Mouse (Mus musculus) liver, embryonic 14.5 days (tissue): ENCODE data around the gene Krtap15. TPM values are rescaled to one million over a fixed set of nuclear protein-coding genes. Genes with fewer than 3 reads are reported as not detected.

Source experiments
- ATAC-seq: fragments of 200-750 bp; cut with Nextera tagmentation; 2 replicates; pipeline ENCODE4 v1.8.0; 2017; ENCODE audit warnings: moderate number of reproducible peaks, mild to moderate bottlenecking, moderate library complexity; ENCODE audit not compliant: insufficient read depth
- DNase-seq, 3 experiments: peaks; one replicate each; pipeline ENCODE4 v3.0.0-alpha.2; 2012 to 2013; ENCODE audit warnings: low read depth in 3 of 3, low spot score in 3 of 3
- H3K27ac ChIP-seq: fragments of 300-500 bp; sonication (generic); 2 replicates; pipeline ENCODE4 v1.5.1; 2014; ENCODE audit warnings: moderate library complexity, mild to moderate bottlenecking, control low read depth, inconsistent platforms
- H3K27me3 ChIP-seq: fragments of 300-500 bp; sonication (generic); 2 replicates; pipeline ENCODE4 v1.6.1; 2014; ENCODE audit warnings: mild to moderate bottlenecking, low read length, moderate library complexity; ENCODE audit not compliant: control insufficient read depth, insufficient read depth
- H3K36me3 ChIP-seq: fragments of 300-500 bp; sonication (generic); replicated peaks from 2 replicates; pipeline ENCODE4 v1.6.1; 2014; ENCODE audit warnings: low read depth; ENCODE audit not compliant: control insufficient read depth, insufficient read depth
- H3K4me1 ChIP-seq, 2 experiments: fragments of 200-500 bp in 1 of 2; fragments of 300-500 bp in 1 of 2; sonication (generic) in 1 of 2; replicated peaks; 2 replicates each; pipeline ENCODE4 v1.6.1; 2012 to 2014; ENCODE audit warnings: antibody characterized with exemption in 1 of 2, inconsistent platforms in 1 of 2, low read length in 1 of 2; ENCODE audit not compliant: control insufficient read depth in 2 of 2, insufficient read depth in 2 of 2
- H3K4me2 ChIP-seq: fragments of 300-500 bp; sonication (generic); 2 replicates; pipeline ENCODE4 v1.6.1; 2014; ENCODE audit warnings: low read depth, mild to moderate bottlenecking, control low read depth, moderate library complexity
- H3K4me3 ChIP-seq, 2 experiments: fragments of 200-500 bp in 1 of 2; fragments of 300-500 bp in 1 of 2; sonication (generic) in 1 of 2; 2 replicates each; pipeline ENCODE4 v1.5.1; 2012 to 2014; ENCODE audit warnings: low read depth in 2 of 2, low read length in 2 of 2, mild to moderate bottlenecking in 2 of 2, control low read depth in 1 of 2, inconsistent platforms in 1 of 2, moderate library complexity in 1 of 2; ENCODE audit not compliant: insufficient read depth in 1 of 2
- H3K9ac ChIP-seq: fragments of 300-500 bp; sonication (generic); replicated peaks from 2 replicates; pipeline ENCODE4 v1.6.1; 2014; ENCODE audit warnings: mild to moderate bottlenecking, control low read depth, moderate library complexity
- H3K9me3 ChIP-seq: fragments of 300-500 bp; sonication (generic); 2 replicates; pipeline ENCODE4 v1.6.1; 2016; ENCODE audit warnings: low read length, mixed read lengths; ENCODE audit not compliant: control insufficient read depth
- CTCF ChIP-seq: IDR thresholded peaks from 2 replicates; pipeline ENCODE4 v1.5.1; 2016; ENCODE audit warnings: antibody characterized with exemption, low read depth, control low read depth
- EP300 ChIP-seq: IDR thresholded peaks from 2 replicates; pipeline ENCODE4 v1.6.1; 2016; ENCODE audit warnings: antibody characterized with exemption, low read depth
- WGBS: fragments of 180-500 bp; shearing (Covaris S2); extraction: QIAGEN DNeasy Blood & Tissue Kit; methylation state at CpG from one replicate; pipeline ENCODE4 v1.1.7; 2014; ENCODE audit not compliant: insufficient replicate concordance; 5-methylcytosine and 5-hydroxymethylcytosine counted together
- polyA plus RNA-seq, 2 experiments: library from polyadenylated mRNA; depleted of rRNA in 1 of 2; stranded (reverse) in 1 of 2; unstranded in 1 of 2; fragments of >200 nt; fragmentation: Nextera tagmentation in 1 of 2; extraction: Ambion mirVana in 1 of 2; gene quantifications; 2 replicates each; pipeline versions ENCODE4 v1.2.1 to v1.2.3; 2012 to 2014

Gene Krtap15
- polyA plus RNA-seq, 2 experiments = not detected

DNA sequence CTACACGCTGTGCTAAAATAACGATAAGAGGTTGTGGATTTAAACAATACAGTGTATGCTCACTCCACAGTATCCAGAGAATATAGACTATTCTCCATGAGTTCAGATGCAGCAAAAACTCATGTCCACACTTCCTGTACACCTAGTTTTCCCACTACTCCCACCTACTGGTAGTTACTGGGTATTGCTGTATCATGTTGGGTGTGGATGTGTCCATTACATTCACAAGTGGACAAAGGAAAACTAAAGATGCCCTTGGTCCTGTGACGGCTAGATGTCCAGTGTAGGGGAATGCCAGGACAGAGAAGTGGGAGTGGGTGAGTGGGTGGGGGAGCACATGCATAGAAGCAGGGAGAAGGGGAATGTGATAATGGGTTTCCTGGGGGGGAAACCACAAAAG, 3.7 kb downstream of the Krtap15 start:
- DNase-seq = no peak
- no peaks in the 10 kb centered on the region for H3K9me3 ChIP-seq
- no peak for ATAC-seq

DNA sequence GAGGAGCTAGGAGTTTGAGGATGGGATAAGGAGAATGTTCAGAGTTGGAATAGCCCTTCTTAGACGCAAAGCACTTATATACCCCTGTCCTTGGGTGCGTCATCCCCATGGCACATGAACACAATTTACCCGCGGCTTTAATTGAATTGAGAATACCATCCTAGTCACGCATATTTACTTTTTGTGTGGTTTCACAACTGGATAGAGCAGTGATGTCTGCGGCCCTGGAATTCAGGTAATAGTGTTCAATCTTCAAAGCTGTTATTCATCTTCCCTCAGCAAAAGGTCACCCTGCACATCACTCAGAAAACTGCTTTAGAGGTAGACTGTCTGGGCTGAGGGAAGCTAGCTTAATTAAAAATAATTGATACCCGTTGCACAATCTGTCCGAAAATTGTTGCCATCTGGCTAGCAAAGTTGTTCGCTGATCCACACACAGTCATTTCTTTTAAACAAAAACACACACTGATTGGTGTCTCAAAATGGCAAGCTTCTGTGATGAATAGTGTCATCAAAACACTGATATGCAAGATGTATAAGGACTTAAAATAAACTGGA, 6.2 kb downstream of the Krtap15 start, which contains the start of gene Krtap14:
Krtap14 (minus strand) TSS at position 51 of the 558 bp plus-strand sequence.
- H3K4me3 ChIP-seq = no peak within 1 kb of the TSS
- no peak within 1 kb of the TSS for H3K27ac ChIP-seq
- WGBS = 73% methylated on average over 9 of the region's 9 CpGs
- no peak for TF ChIP-seq EP300
- TF ChIP-seq CTCF = no peak
- H3K27me3 ChIP-seq = no peaks in the 10 kb centered on the region
- no peaks in the 10 kb centered on the region for H3K36me3 ChIP-seq
- DNase-seq (no peak), ATAC-seq (no peak)
- no peaks in the 10 kb centered on the region for H3K9me3 ChIP-seq
- no peak within 1 kb of the TSS for H3K4me2 ChIP-seq
- H3K9ac ChIP-seq = no peak within 1 kb of the TSS
- no peaks in the 10 kb centered on the region for H3K4me1 ChIP-seq

More for the DNA sequence above, 3.7 kb downstream of the Krtap15 start:
- H3K27me3 ChIP-seq = no peaks in the 10 kb centered on the region
- no peak overlapping the region for H3K9ac ChIP-seq
- 58% methylated on average over 3 of the region's 3 CpGs for WGBS
- H3K4me3 ChIP-seq = no peak overlapping the region
- H3K4me1 ChIP-seq = no peaks in the 10 kb centered on the region
- H3K36me3 ChIP-seq = no peaks in the 10 kb centered on the region
- H3K27ac ChIP-seq = no peak overlapping the region
- H3K4me2 ChIP-seq = no peak overlapping the region
- TF ChIP-seq CTCF (peak; percentile 28; the same call in 1 of the 2 replicates), EP300 (no peak)

DNA sequence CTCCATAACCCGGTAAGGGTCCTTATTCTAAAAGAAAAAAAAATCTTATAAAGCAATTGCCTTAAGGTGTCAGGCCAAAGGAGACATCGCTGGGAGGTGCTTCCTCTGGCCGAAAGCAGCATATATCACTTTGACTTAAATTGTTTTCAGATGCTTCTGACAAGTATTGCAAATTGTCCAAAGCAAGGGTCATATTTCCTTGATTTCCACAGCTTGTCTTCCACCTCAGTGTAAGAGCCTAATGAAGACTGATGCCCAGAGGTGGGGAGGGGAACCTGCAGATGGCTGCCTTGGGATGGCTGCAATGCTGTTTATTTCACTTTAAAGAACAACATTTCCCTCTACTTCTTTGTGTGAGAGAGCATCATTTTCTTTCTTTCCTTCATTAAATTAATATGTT, 7.0 kb downstream of the Krtap15 start:
- H3K36me3 ChIP-seq = no peaks in the 10 kb centered on the region
- WGBS = 67% methylated on average over 3 of the region's 3 CpGs
- ATAC-seq (no peak), DNase-seq (no peak)
- no peaks in the 10 kb centered on the region for H3K4me1 ChIP-seq
- no peak overlapping the region for H3K4me2 ChIP-seq
- no peaks in the 10 kb centered on the region for H3K27me3 ChIP-seq
- no peak overlapping the region for H3K9ac ChIP-seq
- H3K9me3 ChIP-seq = no peaks in the 10 kb centered on the region
- no peak overlapping the region for H3K27ac ChIP-seq
- no peak overlapping the region for H3K4me3 ChIP-seq
- no peak for TF ChIP-seq EP300
- no peak for TF ChIP-seq CTCF

DNA sequence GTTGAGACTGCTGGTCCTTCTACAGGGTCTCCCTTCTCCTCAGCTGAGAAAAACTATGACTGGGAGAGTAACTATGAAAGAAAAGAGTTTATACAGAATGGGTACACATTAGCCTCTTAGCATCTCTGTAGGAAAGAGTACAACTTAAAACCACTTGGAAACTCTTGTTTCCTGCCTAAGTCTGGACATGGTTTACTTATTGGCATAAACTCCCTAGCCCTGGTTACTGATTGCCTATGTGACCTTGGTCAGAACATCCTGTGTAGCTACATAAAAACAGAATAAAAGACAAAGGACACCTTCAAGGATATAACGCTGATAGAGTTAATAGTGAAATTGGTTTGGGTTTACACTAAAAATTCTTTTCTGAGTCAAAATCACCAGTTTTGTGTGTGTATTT, 27.3 kb downstream of the Krtap15 start:
- Histone ChIP-seq H3K9me3 (no peaks in the 10 kb centered on the region), H3K9ac (no peak overlapping the region), H3K4me2 (no peak overlapping the region), H3K4me1 (0 out of 4 replicates have a peak, but pooled peaks cover 0 to 4% of the 10 kb centered on the region in 2 experiments), H3K27ac (no peak overlapping the region), H3K27me3 (no peaks in the 10 kb centered on the region), H3K4me3 (no peak overlapping the region), H3K36me3 (no peaks in the 10 kb centered on the region)
- DNase-seq (no peak), ATAC-seq (no peak)
- TF ChIP-seq EP300 (no peak), CTCF (no peak)
- 82% methylated on average over 1 of the region's 1 CpGs for WGBS

DNA sequence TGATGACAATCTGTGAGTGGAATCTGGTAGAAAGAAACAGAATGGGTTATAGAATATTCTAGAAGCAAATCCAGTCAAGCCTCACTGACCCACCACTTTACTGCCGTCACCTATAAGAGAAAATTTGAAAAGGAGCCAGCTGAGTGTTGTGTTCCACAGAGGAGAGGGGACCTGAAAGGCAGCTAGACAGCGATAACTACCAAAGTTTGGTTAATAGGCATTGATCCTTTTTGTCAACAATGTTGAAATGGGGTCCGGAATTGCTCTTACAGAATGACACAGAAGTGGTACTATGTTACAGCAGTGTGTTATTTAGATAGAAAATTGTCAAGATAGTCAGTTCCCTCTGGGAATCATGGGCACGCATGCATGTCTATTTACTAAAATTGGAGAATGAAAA, 28.5 kb downstream of the Krtap15 start:
- H3K27ac ChIP-seq = no peak overlapping the region
- no peak overlapping the region for H3K4me3 ChIP-seq
- H3K9ac ChIP-seq = no peak overlapping the region
- no peak for TF ChIP-seq EP300
- TF ChIP-seq CTCF = no peak
- no peaks in the 10 kb centered on the region for H3K27me3 ChIP-seq
- 60% methylated on average over 4 of the region's 4 CpGs for WGBS
- no peak for ATAC-seq
- H3K36me3 ChIP-seq = no peaks in the 10 kb centered on the region
- DNase-seq = no peak
- no peaks in the 10 kb centered on the region for H3K9me3 ChIP-seq
- H3K4me1 ChIP-seq = 0 out of 4 replicates have a peak, but pooled peaks cover 0 to 2% of the 10 kb centered on the region in 2 experiments
- H3K4me2 ChIP-seq = no peak overlapping the region
